In the genomic region with DNA sequence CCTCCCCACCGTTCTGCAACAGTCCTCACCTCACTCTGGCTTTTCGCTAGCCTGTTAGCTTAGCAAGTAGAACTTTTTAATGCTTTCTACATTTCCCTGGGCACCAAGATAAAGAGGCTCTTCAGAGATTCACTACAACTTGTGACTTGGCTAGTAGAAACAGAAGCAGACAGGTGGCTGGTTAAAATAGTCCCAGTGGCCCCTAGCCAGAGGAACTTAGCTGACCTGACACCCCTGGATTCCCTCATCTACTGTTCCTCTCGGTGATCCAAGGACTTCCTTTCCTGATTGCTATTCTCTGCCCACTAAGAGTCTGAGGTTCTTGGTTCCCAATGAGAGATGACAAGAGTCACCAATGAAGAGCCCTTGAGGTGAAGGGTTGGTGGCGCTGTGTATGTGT, we compare ENCODE assay signal across 8 mouse cellular contexts. TPM values are rescaled to one million over a fixed set of nuclear protein-coding genes. Genes with fewer than 3 reads are reported as not detected.
DNase-seq lines count a peak whose midpoint lies in the region; ATAC-seq and TF ChIP-seq lines count a peak whose summit lies in the region.

No protein-coding gene starts in this region.

- peak overlapping the region; percentile 20 for H3ac ChIP-seq in C2C12 (ENCODE audit: control insufficient read depth, insufficient read length, low read depth)

- H3K27me3 ChIP-seq in forebrain, embryonic 10.5 days (ENCODE audit: poor library complexity, severe bottlenecking) = no peaks in the 10 kb centered on the region
- H3K27me3 ChIP-seq in forebrain, embryonic 11.5 days (ENCODE audit: control insufficient read depth, insufficient read depth, low read length) = no peaks in the 10 kb centered on the region
- H3K27me3 ChIP-seq in C2C12 (ENCODE audit: control insufficient read depth, insufficient read depth, insufficient read length) = no peaks in the 10 kb centered on the region
- no peaks in the 10 kb centered on the region for H3K27me3 ChIP-seq in heart, embryonic 12.5 days (replicated peaks)
- H3K27me3 ChIP-seq in liver, embryonic 14.5 days (ENCODE audit: control insufficient read depth, insufficient read depth, low read length) = no peaks in the 10 kb centered on the region

- H3K27ac ChIP-seq in forebrain, embryonic 10.5 days = peak overlapping the region; percentile 99; the same call in 1 of the 2 replicates
- no peak overlapping the region for H3K27ac ChIP-seq in forebrain, embryonic 11.5 days (ENCODE audit: low read depth, low read length)
- H3K27ac ChIP-seq in heart, embryonic 12.5 days (ENCODE audit: poor library complexity, severe bottlenecking) = peak overlapping the region; percentile 99
- H3K27ac ChIP-seq in liver, embryonic 14.5 days = peak overlapping the region; percentile 27; the same call in 1 of the 2 replicates

- no peak for ATAC-seq in forebrain, embryonic 11.5 days (replicated peaks; ENCODE audit: low FRiP score)
- ATAC-seq in heart, embryonic 12.5 days (ENCODE audit: insufficient number of reproducible peaks, low FRiP score) = no peak
- ATAC-seq in liver, embryonic 14.5 days (ENCODE audit: insufficient read depth) = no peak

- TF ChIP-seq EP300 in liver, embryonic 14.5 days (IDR thresholded peaks at IDR 0.05; ENCODE audit: low read depth) = no peak

- H3K4me2 ChIP-seq in forebrain, embryonic 11.5 days (ENCODE audit: low read depth, low read length, severe bottlenecking) = no peak overlapping the region
- peak overlapping the region; percentile 94 for H3K4me2 ChIP-seq in heart, embryonic 12.5 days
- H3K4me2 ChIP-seq in liver, embryonic 14.5 days (ENCODE audit: low read depth) = peak overlapping the region; percentile 95

- H3K79me3 ChIP-seq in C2C12 (ENCODE audit: low read depth) = peaks cover 57% of the 10 kb centered on the region

- H3K9me3 ChIP-seq in forebrain, embryonic 10.5 days = no peaks in the 10 kb centered on the region
- no peaks in the 10 kb centered on the region for H3K9me3 ChIP-seq in forebrain, embryonic 11.5 days (ENCODE audit: control insufficient read depth, low read length)
- H3K9me3 ChIP-seq in heart, embryonic 12.5 days (replicated peaks) = no peaks in the 10 kb centered on the region
- no peaks in the 10 kb centered on the region for H3K9me3 ChIP-seq in liver, embryonic 14.5 days (ENCODE audit: control insufficient read depth, low read length)

- WGBS in forebrain, embryonic 10.5 days = 84% methylated on average over 4 of the region's 4 CpGs
- 86% methylated on average over 4 of the region's 4 CpGs for WGBS in forebrain, embryonic 11.5 days
- 78% methylated on average over 4 of the region's 4 CpGs for WGBS in heart, embryonic 12.5 days
- whole genome bisulfite sequencing in liver, embryonic 14.5 days (ENCODE audit: insufficient replicate concordance) = 76% methylated on average over 4 of the region's 4 CpGs

- H3K4me3 ChIP-seq in forebrain, embryonic 10.5 days = peak overlapping the region; percentile 99
- no peak overlapping the region for H3K4me3 ChIP-seq in forebrain, embryonic 11.5 days (ENCODE audit: low read depth, low read length)
- H3K4me3 ChIP-seq in C2C12 (ENCODE audit: insufficient read depth, poor library complexity, severe bottlenecking) = no peak overlapping the region
- peak overlapping the region; percentile 87 for H3K4me3 ChIP-seq in heart, embryonic 12.5 days
- no peak overlapping the region for H3K4me3 ChIP-seq in liver, embryonic 14.5 days (ENCODE audit: insufficient read depth in 1 of 2, low read depth in 2 of 2, low read length in 2 of 2)

- no peak for TF ChIP-seq CTCF in C2C12 (IDR thresholded peaks at IDR 0.05; ENCODE audit: control insufficient read depth, insufficient read depth, insufficient read length)
- no peak for TF ChIP-seq CTCF in liver, embryonic 14.5 days (IDR thresholded peaks at IDR 0.05; ENCODE audit: low read depth)

- H3K4me1 ChIP-seq in forebrain, embryonic 10.5 days = peaks cover 38% of the 10 kb centered on the region
- peaks cover 16% of the 10 kb centered on the region for H3K4me1 ChIP-seq in forebrain, embryonic 11.5 days (replicated peaks; ENCODE audit: control insufficient read depth, insufficient read depth, low read length)
- peaks cover 24% of the 10 kb centered on the region for H3K4me1 ChIP-seq in heart, embryonic 12.5 days (replicated peaks)
- H3K4me1 ChIP-seq in liver, embryonic 14.5 days (replicated peaks; ENCODE audit: control insufficient read depth in 2 of 2, insufficient read depth in 2 of 2, low read length in 1 of 2) = peaks cover 15 to 18% of the 10 kb centered on the region in 2 experiments

- peaks cover 86% of the 10 kb centered on the region for H3K79me2 ChIP-seq in C2C12 (ENCODE audit: control insufficient read depth, insufficient read depth)

- H3K9ac ChIP-seq in forebrain, embryonic 11.5 days (ENCODE audit: low read length) = no peak overlapping the region
- peak overlapping the region; percentile 98 for H3K9ac ChIP-seq in heart, embryonic 12.5 days
- no peak overlapping the region for H3K9ac ChIP-seq in liver, embryonic 14.5 days (replicated peaks)

- peaks cover 64% of the 10 kb centered on the region for H3K36me3 ChIP-seq in forebrain, embryonic 10.5 days (replicated peaks)
- H3K36me3 ChIP-seq in forebrain, embryonic 11.5 days (ENCODE audit: control insufficient read depth, insufficient read depth, low read length) = peaks cover 3% of the 10 kb centered on the region; the same call in 1 of the 2 replicates
- peaks cover 58% of the 10 kb centered on the region for H3K36me3 ChIP-seq in C2C12 (ENCODE audit: control insufficient read depth, insufficient read depth)
- peaks cover 49% of the 10 kb centered on the region for H3K36me3 ChIP-seq in heart, embryonic 12.5 days
- H3K36me3 ChIP-seq in liver, embryonic 14.5 days (replicated peaks; ENCODE audit: control insufficient read depth, insufficient read depth, low read depth) = peaks cover 40% of the 10 kb centered on the region

- DNase-seq in forebrain, embryonic 10.5 days (ENCODE audit: extremely low spot score, low spot score) = no peak
- DNase-seq in forebrain, embryonic 11.5 days (ENCODE audit: low spot score) = no peak
- no peak for DNase-seq in liver, embryonic 14.5 days (ENCODE audit: low read depth in 3 of 3, low spot score in 3 of 3)
- no peak for DNase-seq in left cerebral cortex, adult 9 months (ENCODE audit: low spot score in 2 of 2)
- no peak for DNase-seq in embryo, embryonic 11 days
- no peak for DNase-seq in adrenal gland, adult 18-20 months (ENCODE audit: low spot score in 2 of 2)

TF ChIP-seq in C2C12, 6 proteins besides CTCF, POLR2A, EP300 and RAD21 (continues in another document):
- no peak for TF ChIP-seq USF1 (IDR thresholded peaks at IDR 0.05; ENCODE audit: low read depth)
- no peak for TF ChIP-seq MYOD1 (IDR thresholded peaks at IDR 0.05; ENCODE audit: control insufficient read depth, insufficient read length, low read depth)
- TF ChIP-seq MAX (IDR thresholded peaks at IDR 0.05) = no peak
- no peak for TF ChIP-seq CEBPB (IDR thresholded peaks at IDR 0.05; ENCODE audit: low read depth)
- no peak for TF ChIP-seq FOSL1 (IDR thresholded peaks at IDR 0.05; ENCODE audit: insufficient read depth, low read length, poor library complexity, severe bottlenecking)

RNA-seq across cellular contexts. Expression of a gene that starts 1.1 kb away (rescaled TPM):
- polyA plus RNA-seq in forebrain, embryonic 10.5 days (2016; fragmentation: Nextera tagmentation; extraction: Ambion mirVana) = 159 TPM in 2 replicates
- 144 and 156 TPM in 2 replicates for polyA plus RNA-seq in forebrain, embryonic 11.5 days (2014; fragmentation: Nextera tagmentation; extraction: Ambion mirVana)
- polyA plus RNA-seq in C2C12 (2012; fragmentation: generic; extraction: Trizol) = 111 TPM
- 103 and 109 TPM in 2 replicates for polyA plus RNA-seq in heart, embryonic 12.5 days (2016; fragmentation: Nextera tagmentation; extraction: Ambion mirVana)
- polyA plus RNA-seq in liver, embryonic 14.5 days (2012; rRNA removed) = 44.0 and 46.1 TPM in 2 replicates
- 70.2 and 74.0 TPM in 2 replicates for polyA plus RNA-seq in liver, embryonic 14.5 days (2014; fragmentation: Nextera tagmentation; extraction: Ambion mirVana)
- 10 to 100 TPM; 62.7 to 81.3 TPM for total RNA-seq in adrenal gland, adult 18-20 months (2021)

RNA-seq across cellular contexts. Expression of a gene that starts 2.4 kb away (rescaled TPM):
- polyA plus RNA-seq in forebrain, embryonic 10.5 days (2016; fragmentation: Nextera tagmentation; extraction: Ambion mirVana) = 21.5 and 23.4 TPM in 2 replicates
- polyA plus RNA-seq in forebrain, embryonic 11.5 days (2014; fragmentation: Nextera tagmentation; extraction: Ambion mirVana) = 20.4 and 28.0 TPM in 2 replicates
- 141 TPM for polyA plus RNA-seq in C2C12 (2012; fragmentation: generic; extraction: Trizol)
- 23.6 and 24.5 TPM in 2 replicates for polyA plus RNA-seq in heart, embryonic 12.5 days (2016; fragmentation: Nextera tagmentation; extraction: Ambion mirVana)
- polyA plus RNA-seq in liver, embryonic 14.5 days (2012; rRNA removed) = 23.6 and 32.3 TPM in 2 replicates
- polyA plus RNA-seq in liver, embryonic 14.5 days (2014; fragmentation: Nextera tagmentation; extraction: Ambion mirVana) = 9.7 and 10.7 TPM in 2 replicates
- total RNA-seq in adrenal gland, adult 18-20 months (2021) = 100 to 1,000 TPM; 114 to 123 TPM

RNA-seq across cellular contexts. Expression of a gene that starts 7.6 kb away (rescaled TPM):
- polyA plus RNA-seq in forebrain, embryonic 10.5 days (2016; fragmentation: Nextera tagmentation; extraction: Ambion mirVana) = 318 and 331 TPM in 2 replicates
- polyA plus RNA-seq in forebrain, embryonic 11.5 days (2014; fragmentation: Nextera tagmentation; extraction: Ambion mirVana) = 472 and 477 TPM in 2 replicates
- polyA plus RNA-seq in C2C12 (2012; fragmentation: generic; extraction: Trizol) = 362 TPM
- polyA plus RNA-seq in heart, embryonic 12.5 days (2016; fragmentation: Nextera tagmentation; extraction: Ambion mirVana) = 445 and 451 TPM in 2 replicates
- 134 and 140 TPM in 2 replicates for polyA plus RNA-seq in liver, embryonic 14.5 days (2012; rRNA removed)
- polyA plus RNA-seq in liver, embryonic 14.5 days (2014; fragmentation: Nextera tagmentation; extraction: Ambion mirVana) = 296 and 300 TPM in 2 replicates
- total RNA-seq in adrenal gland, adult 18-20 months (2021) = 100 to 1,000 TPM; 436 to 473 TPM

RNA-seq across cellular contexts. Expression of a gene that starts 12.2 kb away (rescaled TPM):
- 94.5 and 96.2 TPM in 2 replicates for polyA plus RNA-seq in forebrain, embryonic 10.5 days (2016; fragmentation: Nextera tagmentation; extraction: Ambion mirVana)
- polyA plus RNA-seq in forebrain, embryonic 11.5 days (2014; fragmentation: Nextera tagmentation; extraction: Ambion mirVana) = 61.4 and 63.0 TPM in 2 replicates
- polyA plus RNA-seq in C2C12 (2012; fragmentation: generic; extraction: Trizol) = 93.4 TPM
- 51.0 and 54.1 TPM in 2 replicates for polyA plus RNA-seq in heart, embryonic 12.5 days (2016; fragmentation: Nextera tagmentation; extraction: Ambion mirVana)
- 10.8 and 14.8 TPM in 2 replicates for polyA plus RNA-seq in liver, embryonic 14.5 days (2012; rRNA removed)
- 11.9 and 12.1 TPM in 2 replicates for polyA plus RNA-seq in liver, embryonic 14.5 days (2014; fragmentation: Nextera tagmentation; extraction: Ambion mirVana)
- total RNA-seq in adrenal gland, adult 18-20 months (2021) = 10 to 100 TPM; 51.5 to 57.5 TPM

RNA-seq across cellular contexts. Expression of a gene that starts 17.0 kb away (rescaled TPM):
- 44.3 and 51.6 TPM in 2 replicates for polyA plus RNA-seq in forebrain, embryonic 10.5 days (2016; fragmentation: Nextera tagmentation; extraction: Ambion mirVana)
- polyA plus RNA-seq in forebrain, embryonic 11.5 days (2014; fragmentation: Nextera tagmentation; extraction: Ambion mirVana) = 43.9 and 47.6 TPM in 2 replicates
- 36.4 TPM for polyA plus RNA-seq in C2C12 (2012; fragmentation: generic; extraction: Trizol)
- 25.8 and 26.1 TPM in 2 replicates for polyA plus RNA-seq in heart, embryonic 12.5 days (2016; fragmentation: Nextera tagmentation; extraction: Ambion mirVana)
- polyA plus RNA-seq in liver, embryonic 14.5 days (2012; rRNA removed) = 4.2 and 4.6 TPM in 2 replicates
- polyA plus RNA-seq in liver, embryonic 14.5 days (2014; fragmentation: Nextera tagmentation; extraction: Ambion mirVana) = 3.4 and 4.2 TPM in 2 replicates
- 10 to 100 TPM; 13.8 to 14.9 TPM for total RNA-seq in adrenal gland, adult 18-20 months (2021)

Comparison
In these comparisons a context has a peak if more than half of its experiments do, and no peak if none do; other contexts are left out.
1. H3K4me3 ChIP-seq: peak in forebrain, embryonic 10.5 days (single experiment) and heart, embryonic 12.5 days (single experiment); none in forebrain, embryonic 11.5 days (single experiment), C2C12 (single experiment) and liver, embryonic 14.5 days (0 of 2).